Mouse (Mus musculus) B cell, adult 2 months (primary cell): Measurements from ENCODE around the gene Thap4.
A peak's percentile ranks its signal among the peaks of the same experiment; 100 is the strongest.
"Not testable (repeated sequence)": the region's sequence is repeated elsewhere in the genome, so short reads cannot be mapped to it uniquely, and the experiment has no call there.

Experiments used
- DNase-seq, 2 experiments: peaks; one replicate each; pipeline ENCODE4 v3.0.0; 2022

Gene Thap4

GRCm38 (mm10) chr1:93754573-93755290 lies at the start of gene Thap4:
TSS of gene Thap4 (minus strand) at chr1:93754864.
- DNase-seq, result peak; percentile 89 to 92

DNA sequence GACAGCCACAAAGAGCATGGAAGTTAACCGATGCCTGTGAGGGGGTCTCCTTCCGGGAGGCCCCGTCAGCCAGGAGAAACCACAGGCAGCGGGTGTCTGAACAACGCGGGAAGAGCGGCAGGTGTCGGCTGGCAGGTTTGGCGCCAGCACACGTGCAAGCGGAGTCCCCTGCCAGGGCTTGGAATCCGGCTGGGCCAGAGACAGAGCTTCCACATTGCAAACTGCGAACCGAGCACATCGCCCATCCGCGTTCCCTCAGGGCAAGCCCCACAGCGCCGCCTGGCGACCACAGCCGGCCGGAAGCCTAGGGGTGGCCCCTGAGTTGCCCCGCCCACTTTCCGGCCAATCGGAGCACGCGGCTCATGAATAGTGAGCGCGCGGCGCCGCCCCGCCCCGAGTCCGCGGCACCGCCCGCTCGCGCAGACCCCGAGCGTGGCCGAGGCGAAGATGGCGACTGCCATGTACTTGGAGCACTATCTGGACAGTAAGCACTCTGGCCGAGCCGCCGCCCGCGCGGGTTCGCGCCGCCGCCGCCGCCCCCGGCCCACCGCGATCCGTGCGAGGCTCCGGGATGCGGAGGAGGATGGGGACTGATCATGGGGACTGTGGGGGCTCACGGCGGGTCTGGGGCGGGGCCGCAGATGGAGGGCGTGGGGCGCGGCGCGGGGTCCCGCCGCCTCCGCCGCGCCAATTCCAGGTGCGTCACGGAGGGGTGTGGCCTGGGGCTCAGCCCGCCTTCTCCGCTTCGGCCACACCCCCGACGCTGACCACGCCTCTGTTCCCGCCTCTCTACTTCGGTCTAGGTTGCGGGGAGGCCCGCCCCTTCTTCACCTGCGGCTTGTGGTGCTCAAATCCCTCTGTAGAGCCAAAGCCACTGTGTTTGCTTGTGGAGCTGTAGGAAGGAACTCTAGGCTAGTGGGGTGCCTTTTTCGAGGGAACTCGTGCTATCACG lies 49.2 kb upstream of the Thap4 start, which contains the start of gene Ing5:
Gene Ing5, plus strand, starts transcription at position 410 of the 952 bp plus-strand sequence.
- DNase-seq, result peak; percentile 100

GRCm38 (mm10) chr1:93802771-93803170 lies 48.1 kb upstream of the Thap4 start:
- no peak for DNase-seq

GRCm38 (mm10) chr1:93801741-93802238 lies 47.1 kb upstream of the Thap4 start, which contains the start of gene Dtymk:
TSS of gene Dtymk (minus strand) at chr1:93801934.
- DNase-seq, result peak; percentile 87

DNA sequence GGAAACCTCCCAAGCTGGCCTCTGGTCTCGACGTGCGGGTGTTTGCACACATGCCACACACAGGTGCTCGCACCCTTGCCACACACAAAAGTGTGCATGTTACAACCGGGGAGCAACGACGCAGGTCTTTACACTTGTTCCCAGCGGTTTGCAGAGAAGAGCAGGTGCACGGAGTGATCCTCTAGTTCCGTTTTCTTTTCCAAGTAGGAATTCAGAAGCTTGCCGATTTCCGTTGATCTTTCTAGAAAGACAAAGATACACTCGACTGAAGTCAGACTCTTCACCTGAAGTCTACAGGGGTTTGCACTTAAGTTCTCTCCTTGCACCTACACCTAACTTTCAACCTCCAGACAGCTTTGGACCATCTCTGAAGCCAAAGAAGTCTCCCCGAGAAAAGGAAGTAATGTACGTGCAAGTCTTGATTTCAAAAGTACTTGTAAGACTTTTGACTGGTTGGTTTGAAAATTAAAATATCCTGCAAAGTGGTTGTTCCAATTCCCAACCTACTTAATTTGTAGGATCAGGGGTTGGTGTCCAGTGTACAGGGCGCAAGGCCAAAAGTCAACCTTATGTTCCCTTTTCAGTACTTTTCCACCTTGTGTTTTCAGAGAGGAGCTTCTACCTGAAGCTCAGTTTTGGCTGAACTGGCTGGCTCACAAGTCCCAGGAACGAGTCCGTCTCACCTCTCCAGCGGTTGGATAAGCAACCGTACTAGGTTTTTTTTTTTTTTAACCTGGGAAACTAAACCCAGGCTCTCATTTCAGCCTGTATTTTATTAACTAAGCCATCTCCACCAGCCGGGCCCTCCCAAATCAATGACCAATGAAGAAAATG lies 46.2 kb upstream of the Thap4 start:
- peak in 1 of 2 experiments; percentile 9 for DNase-seq

GRCm38 (mm10) chr1:93795886-93796285 lies 41.2 kb upstream of the Thap4 start:
- no peak for DNase-seq

DNA sequence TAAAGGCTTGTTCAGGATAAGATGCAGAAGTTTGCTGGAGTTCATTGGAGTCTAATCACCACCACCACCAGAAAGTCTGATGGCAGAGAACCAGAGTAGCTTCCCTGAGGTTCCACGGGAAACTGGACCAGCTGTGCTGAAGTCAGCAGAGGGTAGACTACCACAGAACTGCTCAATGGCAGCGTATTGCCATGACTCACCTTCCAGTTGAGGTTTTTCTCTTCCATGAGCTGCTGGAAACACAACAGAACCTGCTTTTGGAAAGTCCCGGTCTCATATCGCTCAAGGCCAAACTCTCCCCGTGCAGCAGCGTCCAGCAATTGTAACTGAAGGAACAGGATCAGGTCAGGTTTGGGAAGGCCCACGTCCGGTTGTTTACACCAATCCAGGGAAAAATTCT lies 39.9 kb upstream of the Thap4 start:
- DNase-seq, result no peak

- DNase-seq, result no peak
Measured at GRCm38 (mm10) chr1:93786912-93787311, 32.2 kb upstream of the Thap4 start.

- no peak for DNase-seq
Measured at GRCm38 (mm10) chr1:93776686-93777085, 22.0 kb upstream of the Thap4 start.

DNA sequence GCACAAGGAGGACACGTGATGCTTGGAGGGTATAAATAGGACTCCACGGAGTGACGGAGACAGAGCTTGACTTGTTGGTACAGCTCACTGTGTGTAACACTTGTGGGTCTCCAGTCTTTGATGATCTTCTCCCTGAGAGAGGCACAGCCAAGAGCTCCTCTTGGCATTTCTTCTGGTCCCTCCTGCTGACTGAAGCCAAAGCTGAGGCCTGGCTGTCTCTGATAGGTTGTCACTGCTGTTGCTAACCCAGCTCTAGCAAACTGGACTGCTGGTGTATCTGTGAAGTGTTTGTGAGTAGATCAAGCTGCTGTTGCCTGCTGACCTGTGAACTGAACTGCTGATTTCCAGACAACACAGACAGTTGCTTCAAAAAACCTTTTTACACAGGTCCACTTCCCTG lies 15.2 kb upstream of the Thap4 start:
- DNase-seq, result no peak

GRCm38 (mm10) chr1:93767600-93767999 lies 12.9 kb upstream of the Thap4 start:
- no peak for DNase-seq

DNA sequence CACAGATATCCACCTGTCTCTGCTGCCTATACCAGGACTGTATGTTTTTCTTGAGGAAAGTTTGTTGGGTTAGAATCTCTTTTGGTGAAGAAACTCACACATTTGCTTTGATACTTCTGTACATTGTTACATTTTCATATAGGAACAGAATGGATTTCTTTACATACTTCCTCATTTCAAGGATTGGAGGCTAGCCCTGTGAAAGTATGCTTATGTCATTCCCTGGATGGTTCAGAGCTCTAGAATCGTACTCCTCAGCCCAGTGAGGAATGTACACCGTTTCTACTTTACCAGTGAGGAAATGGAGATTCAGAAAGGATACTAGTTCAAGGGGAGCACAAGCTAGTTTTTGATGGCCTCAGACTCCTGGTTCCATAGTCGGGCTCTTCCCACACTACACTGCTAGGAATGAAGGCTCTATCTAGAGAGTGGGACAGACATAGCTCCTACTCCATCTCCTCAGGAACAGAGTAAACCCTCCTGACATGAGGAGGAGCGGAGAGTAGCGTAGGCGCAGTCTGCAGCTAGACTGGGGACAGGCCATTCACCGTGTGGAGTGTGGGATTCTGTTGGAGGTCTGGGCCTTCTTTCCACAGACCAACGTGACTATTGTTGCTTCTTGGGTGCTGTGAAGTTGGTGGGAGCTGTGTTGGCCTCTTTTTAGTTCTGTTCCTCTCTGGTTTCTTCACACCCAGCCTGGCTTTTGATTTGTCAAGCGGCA lies 10.4 kb upstream of the Thap4 start:
- DNase-seq, result no peak

GRCm38 (mm10) chr1:93763531-93763930 lies 8.9 kb upstream of the Thap4 start:
- not testable (repeated sequence) for DNase-seq

- no peak for DNase-seq
Measured at GRCm38 (mm10) chr1:93760076-93760475, 5.4 kb upstream of the Thap4 start.

DNA sequence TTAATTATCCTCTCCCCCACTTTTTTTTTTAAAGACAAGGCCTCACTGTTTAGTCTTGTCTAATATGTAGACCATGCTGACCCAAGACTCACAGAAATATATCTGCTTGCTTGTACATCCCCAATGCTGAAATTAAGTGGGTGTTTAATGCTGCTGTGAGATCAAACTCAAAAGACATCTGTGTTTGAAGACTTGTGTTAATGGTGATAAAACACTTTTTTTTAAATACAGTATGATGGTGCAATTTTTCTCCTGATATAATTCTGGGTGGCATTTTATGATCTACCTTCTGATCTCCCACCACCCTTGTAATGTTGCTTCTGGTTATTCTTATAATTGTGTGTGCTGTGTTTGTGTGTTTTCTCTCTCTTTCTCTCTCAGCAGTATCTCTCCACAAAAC lies 1.5 kb upstream of the Thap4 start:
- no peak for DNase-seq

DNA sequence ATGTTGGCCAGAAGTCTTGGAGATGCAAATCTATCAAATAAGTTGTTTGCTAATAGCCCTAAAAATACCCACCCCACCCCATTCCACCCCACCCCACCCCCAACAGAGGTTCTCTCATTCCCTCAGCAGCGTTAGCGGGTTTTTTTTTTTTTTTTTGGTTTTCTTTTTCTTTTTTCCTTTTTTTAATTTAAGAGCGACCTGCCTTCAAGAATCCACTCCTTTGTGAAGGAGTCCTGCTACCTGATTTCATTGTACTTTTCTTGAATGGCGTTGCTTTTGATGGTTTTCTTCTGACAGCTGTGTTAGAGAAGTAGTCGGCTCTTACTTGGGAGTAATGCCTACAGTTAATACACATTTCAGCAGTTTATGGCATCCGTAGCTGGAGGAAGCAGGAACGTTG lies 954 bp upstream of the Thap4 start:
- DNase-seq, result no peak

- DNase-seq, result no peak
Measured at GRCm38 (mm10) chr1:93755291-93755610, 587 bp upstream of the Thap4 start.

DNA sequence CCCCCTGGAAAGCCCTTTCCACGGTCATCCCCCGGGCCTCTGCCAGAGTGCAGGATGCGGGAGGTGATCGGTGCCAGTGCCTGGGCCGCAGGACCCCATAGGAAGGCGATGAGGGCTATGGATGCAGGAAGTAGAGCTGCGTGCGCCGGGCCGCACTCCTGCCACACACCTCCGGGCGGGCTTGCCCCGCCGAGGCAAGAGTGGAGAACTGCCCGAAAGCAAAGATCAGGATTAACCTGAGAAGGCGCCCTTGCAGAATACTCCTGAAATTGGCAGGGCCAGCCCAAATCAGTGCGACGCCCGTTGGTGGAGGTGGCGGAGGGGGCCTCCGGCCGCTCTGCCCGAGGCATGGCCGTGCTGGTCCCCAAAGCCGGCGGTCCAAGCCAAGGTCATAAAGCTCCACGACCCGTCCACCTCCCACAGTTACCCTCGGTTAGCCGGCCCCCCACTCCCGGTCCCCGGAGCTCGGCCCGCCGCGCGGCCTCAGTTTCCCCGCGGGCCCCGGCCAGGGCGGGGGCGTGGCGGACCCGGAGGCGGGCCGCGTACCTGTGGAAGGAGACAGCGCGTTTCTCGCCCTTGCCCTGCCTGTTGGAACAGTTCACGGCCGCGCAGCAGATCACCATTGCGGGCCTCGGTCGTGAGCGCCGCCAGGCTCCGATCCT lies 622 bp downstream of the Thap4 start:
- peak in 1 of 2 experiments; percentile 41 for DNase-seq

DNA sequence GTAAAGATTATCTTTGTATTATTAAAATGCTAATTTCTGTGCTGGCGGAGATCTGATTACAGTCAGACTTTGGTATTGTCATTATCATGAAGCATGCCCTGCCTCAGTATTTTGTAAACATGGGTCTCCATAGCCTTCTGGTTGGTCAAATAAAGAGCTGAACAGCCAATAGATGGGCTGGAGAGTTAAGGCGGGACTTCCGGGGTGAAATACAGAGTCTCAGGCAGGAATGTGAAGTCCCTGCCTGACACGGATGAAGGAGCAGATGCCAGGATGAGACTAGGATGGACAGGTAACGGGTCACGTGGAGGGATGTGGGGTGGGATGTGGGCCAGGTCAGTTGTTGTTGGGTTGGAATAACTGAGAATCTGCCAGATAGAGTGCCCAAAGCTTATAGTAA lies 3.4 kb downstream of the Thap4 start, which contains the start of gene Atg4b:
Gene Atg4b, plus strand, starts transcription at position 211 of the 400 bp plus-strand sequence.
- no peak for DNase-seq

GRCm38 (mm10) chr1:93748539-93748938 lies 6.1 kb downstream of the Thap4 start:
- DNase-seq, result no peak

DNA sequence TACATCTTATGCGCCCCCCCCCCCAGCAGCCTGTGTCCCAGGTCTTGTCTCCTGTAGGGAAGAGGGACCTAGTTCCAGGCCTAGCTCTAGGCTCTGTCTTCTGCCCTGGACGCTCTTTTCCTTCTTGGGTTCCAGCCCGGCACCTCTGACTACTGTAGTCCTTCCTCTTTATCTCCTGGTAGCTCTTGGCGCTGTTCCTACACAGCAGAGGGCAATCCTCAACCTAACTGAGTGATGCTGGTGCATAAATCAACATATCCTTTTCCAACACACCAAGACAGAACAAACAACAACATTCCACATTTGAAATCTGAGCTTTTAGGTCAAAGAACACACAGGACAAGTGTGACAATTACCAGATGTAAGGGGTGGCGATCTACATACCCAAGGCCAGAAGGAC lies 8.5 kb downstream of the Thap4 start:
- DNase-seq, result no peak
